Mouse (Mus musculus): ENCODE data around the gene Smim1. TPM values are rescaled to one million over a fixed set of nuclear protein-coding genes. Genes with fewer than 3 reads are reported as not detected.
A peak's percentile ranks its signal among the peaks of the same experiment; 100 is the strongest.

Smim1 gene
- total RNA-seq, 2 experiments from 2014 or later: 2.4 to 2.8 TPM

GRCm38 (mm10) chr4:153974431-153975291 lies 51.4 kb downstream of the Smim1 start, which contains the start of the genes Dffb and Cep104:
Gene Dffb (minus strand): TSS chr4:153975126.
Gene Cep104 (plus strand): TSS chr4:153975194.
- peak; percentile 93 to 96 for DNase-seq (ENCODE audit: extremely low spot score in 1 of 2, low spot score in 2 of 2)
- intact Hi-C loops (cut with DNase I): no loop called here

Other genes starting within 250 kb of the Smim1 start
- gene A430005L14Rik, start 69.0 kb downstream of the Smim1 start, total RNA-seq (2021): 10 to 100 TPM; 15.9 to 18.5 TPM
- gene Dffb, start 51.1 kb downstream of the Smim1 start, total RNA-seq (2021): 10 to 100 TPM; 12.1 to 13.8 TPM
- 10 to 100 TPM; 23.8 to 24.0 TPM for gene Cep104, start 51.0 kb downstream of the Smim1 start, total RNA-seq (2021)
- gene Lrrc47, start 14.5 kb downstream of the Smim1 start, total RNA-seq (2021): 10 to 100 TPM; 54.8 to 58.4 TPM
- gene Ccdc27, start 16.4 kb upstream of the Smim1 start, total RNA-seq (2021): under 1 TPM; 0.43 to 0.65 TPM
- 1 to 10 TPM; 1.0 to 1.6 TPM for gene Trp73, start 114.0 kb upstream of the Smim1 start, total RNA-seq (2021)
- 10 to 100 TPM; 24.4 to 25.1 TPM for gene Wrap73, start 116.1 kb upstream of the Smim1 start, total RNA-seq (2021)
- 100 to 1,000 TPM; 136 to 140 TPM for gene Tprgl, start 134.4 kb upstream of the Smim1 start, total RNA-seq (2021)
- gene Megf6, start 144.5 kb upstream of the Smim1 start, total RNA-seq (2021): 10 to 100 TPM in 1 of 2 experiments, 1 to 10 TPM in 1; 9.2 to 16.3 TPM